Mouse (Mus musculus): ENCODE measurements around the gene Hrh3.

Gene Hrh3

DNA sequence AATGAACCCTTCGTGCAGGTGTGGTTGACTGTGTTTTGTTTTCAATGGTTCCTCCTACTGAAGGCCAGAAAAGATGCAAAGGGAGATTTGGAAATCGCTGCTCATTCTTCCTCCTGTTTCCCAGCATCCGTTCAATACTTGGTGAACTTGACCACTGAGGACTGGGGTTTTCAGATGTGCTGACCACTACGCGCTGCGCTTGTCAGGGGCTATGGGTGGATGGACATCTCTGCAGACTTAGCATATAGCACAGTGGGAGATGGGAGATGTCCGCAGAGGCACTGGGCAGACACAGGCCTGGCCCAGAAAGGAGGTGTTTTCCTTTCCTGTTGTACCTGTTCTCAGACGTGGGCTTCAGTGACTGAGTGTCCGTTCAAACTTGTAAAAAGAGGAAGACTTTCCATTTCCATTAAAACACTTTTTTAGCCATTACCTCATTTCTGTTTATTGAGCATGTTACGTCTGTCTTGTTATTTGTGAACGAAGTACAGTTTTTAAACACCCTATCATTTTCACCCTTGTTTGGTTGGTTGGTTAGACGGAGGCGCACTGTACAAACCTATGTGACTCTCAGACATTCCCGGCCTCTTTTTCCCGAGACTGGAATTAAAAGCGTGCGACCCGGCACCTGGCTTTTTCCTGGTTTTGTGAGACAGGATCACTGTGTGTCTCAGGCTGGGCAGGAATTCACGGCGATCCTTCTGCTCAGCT lies 34.4 kb downstream of the Hrh3 start:
- DNase-seq (ENCODE audit: inconsistent age in 2 of 2, low spot score in 1 of 2): no peak

DNA sequence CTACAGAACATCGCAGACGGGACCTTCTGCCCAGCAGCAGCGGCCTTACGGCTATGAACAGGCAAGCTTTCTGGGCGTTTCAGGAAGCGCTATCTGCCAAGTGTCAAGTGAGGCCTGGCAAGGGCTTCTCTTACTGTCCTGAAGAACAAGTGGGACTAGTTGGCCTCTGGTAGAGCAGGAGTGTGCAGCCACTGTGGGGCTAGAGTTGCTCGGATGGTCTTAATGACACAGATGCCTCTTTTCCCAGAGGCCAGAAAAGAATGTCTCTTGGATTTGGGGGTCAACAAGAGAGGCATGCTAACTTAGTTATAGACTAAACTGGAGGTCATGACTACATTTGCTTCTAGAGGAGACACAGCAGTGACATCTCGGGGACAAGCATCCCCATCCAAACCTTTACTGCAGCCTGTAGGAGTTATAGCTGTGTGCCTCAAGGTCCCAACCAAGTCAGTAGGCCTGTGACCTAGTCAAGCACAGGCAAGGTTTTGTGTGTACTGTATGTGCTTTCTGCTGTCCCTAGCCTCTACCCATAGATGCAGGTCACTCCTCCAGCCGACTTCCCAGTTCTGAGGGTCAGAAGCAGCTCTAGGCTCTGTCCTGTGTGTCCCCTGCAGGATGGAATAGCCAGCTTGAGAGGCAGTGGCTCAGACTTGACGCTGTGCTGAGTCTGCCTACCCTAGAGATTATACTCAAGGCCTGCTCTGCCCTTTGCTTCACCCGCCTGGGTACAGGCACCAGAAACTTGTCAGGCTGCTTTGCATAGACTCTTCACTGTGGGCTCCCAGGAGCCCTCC lies 40.8 kb downstream of the Hrh3 start:
- DNase-seq (ENCODE audit: inconsistent age in 2 of 2, low spot score in 1 of 2): no peak

- DNase-seq (ENCODE audit: inconsistent age in 2 of 2, low spot score in 1 of 2): no peak
Observed at GRCm38 (mm10) chr2:180053001-180053400, 51.3 kb downstream of the Hrh3 start.

DNA sequence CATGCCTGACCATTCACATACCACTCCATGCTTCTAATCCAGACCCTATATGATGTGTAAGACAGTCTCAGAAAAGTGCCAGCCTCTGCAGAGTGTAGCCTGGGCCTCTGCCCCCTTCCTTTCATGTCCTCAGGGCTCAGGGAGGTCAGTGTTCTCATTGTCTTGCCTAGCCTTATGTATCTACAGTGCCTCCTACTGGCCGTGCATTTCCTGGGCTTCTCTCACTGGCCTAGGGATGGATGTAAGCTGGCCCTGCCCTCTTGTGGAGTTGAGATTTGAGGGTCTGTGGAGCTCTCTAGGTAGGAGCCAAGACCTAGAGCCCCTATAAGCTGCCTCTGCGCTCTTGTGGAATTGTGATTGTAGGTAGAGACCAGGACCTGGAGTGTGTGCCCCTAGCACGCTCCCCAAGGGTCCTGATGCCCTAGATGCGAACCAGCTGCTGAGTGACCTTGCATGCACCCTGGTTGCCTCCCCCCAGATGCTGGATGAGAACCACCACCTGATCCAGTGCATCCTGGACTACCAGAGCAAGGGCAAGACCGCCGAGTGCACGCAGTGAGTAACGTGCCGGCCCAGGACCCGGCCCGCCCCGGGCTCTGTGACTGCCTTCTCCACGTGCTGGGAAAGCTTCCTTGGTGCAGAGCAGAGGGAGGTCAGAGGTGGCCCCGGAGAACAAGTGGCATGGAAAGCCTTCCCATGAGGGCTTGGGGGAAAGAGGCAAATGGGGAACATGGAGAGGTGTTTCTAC lies 52.1 kb downstream of the Hrh3 start:
- peak in 1 of 2 experiments; percentile 52 for DNase-seq (ENCODE audit: inconsistent age in 2 of 2, low spot score in 1 of 2)

- DNase-seq (ENCODE audit: inconsistent age in 2 of 2, low spot score in 1 of 2): peak; percentile 74 to 90
Observed at GRCm38 (mm10) chr2:180050986-180051385, 53.3 kb downstream of the Hrh3 start.
